Mouse (Mus musculus) MEL (cell line): Measurements from ENCODE around the gene Rhox13.

Experiments used
- E2F4 ChIP-seq: IDR thresholded peaks from 2 replicates; pipeline ENCODE4 v1.6.1; 2011; ENCODE audit warnings: low read depth, low read length, improper control_type of control experiment, borderline replicate concordance
- EP300 ChIP-seq, 2 experiments: IDR thresholded peaks; 2 replicates each; pipeline ENCODE4 v1.6.1; 2011; ENCODE audit warnings: improper control_type of control experiment in 2 of 2, low read length in 2 of 2, low read depth in 1 of 2, mild to moderate bottlenecking in 1 of 2
- MAFK ChIP-seq: IDR thresholded peaks from 2 replicates; pipeline ENCODE4 v1.6.1; 2011; ENCODE audit warnings: low read depth, mild to moderate bottlenecking, low read length, improper control_type of control experiment, borderline replicate concordance
- RCOR1 ChIP-seq: IDR thresholded peaks from 2 replicates; pipeline ENCODE4 v1.6.1; 2012; ENCODE audit warnings: low read depth, mild to moderate bottlenecking, inconsistent platforms, low read length, improper control_type of control experiment
- TBP ChIP-seq: IDR thresholded peaks from 2 replicates; pipeline ENCODE4 v1.8.0; 2011; ENCODE audit warnings: low read depth, low read length, improper control_type of control experiment
- USF1 ChIP-seq: IDR thresholded peaks from 2 replicates; pipeline ENCODE4 v1.6.1; 2014; ENCODE audit warnings: low read depth, mild to moderate bottlenecking, inconsistent platforms, low read length, improper control_type of control experiment, moderate library complexity
- USF2 ChIP-seq, 2 experiments: IDR thresholded peaks; 2 replicates each; pipeline ENCODE4 v1.6.1; 2011 to 2012; ENCODE audit warnings: improper control_type of control experiment in 2 of 2, low read length in 2 of 2, borderline replicate concordance in 1 of 2, inconsistent platforms in 1 of 2, low read depth in 1 of 2, mild to moderate bottlenecking in 1 of 2; ENCODE audit not compliant: insufficient read depth in 1 of 2

DNA sequence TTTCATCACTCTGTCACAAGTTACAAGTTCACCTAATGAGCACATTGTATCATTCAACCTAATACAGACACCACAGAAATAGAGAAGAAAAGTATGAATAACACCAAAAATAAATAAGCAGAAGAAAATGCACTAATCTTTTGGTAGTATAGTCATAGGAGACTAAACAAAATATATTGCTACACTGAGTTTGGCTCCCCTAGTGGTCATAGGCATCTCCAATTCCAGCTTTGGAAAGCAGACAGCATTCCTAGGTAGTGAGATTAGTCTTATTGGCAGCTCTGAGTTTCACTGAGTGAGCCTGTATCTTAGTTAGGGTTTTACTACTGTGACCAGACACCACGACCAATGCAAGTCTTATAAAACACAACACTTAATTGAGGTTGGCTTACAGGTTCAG lies 38.1 kb downstream of the Rhox13 start:
- no peak for TF ChIP-seq USF2 (IDR thresholded peaks at IDR 0.05; ENCODE audit: borderline replicate concordance in 1 of 2, insufficient read depth in 1 of 2, low read depth in 1 of 2, low read length in 2 of 2)
- no peak for TF ChIP-seq E2F4
- TF ChIP-seq RCOR1: no peak
- TF ChIP-seq EP300 (IDR thresholded peaks at IDR 0.05; ENCODE audit: low read depth in 1 of 2, low read length in 2 of 2): no peak
- no peak for TF ChIP-seq MAFK
- no peak for TF ChIP-seq USF1
- TF ChIP-seq TBP: no peak
